Mouse (Mus musculus) small intestine, adult 2 months (tissue): ENCODE results near the gene Stip1. TPM values are rescaled to one million over a fixed set of nuclear protein-coding genes. Genes with fewer than 3 reads are reported as not detected.

ENCODE experiments used
- H3K27ac ChIP-seq: fragments of 200-500 bp; 2 replicates; pipeline ENCODE4 v1.5.1; 2012; ENCODE audit warnings: low read depth, low read length, control low read depth, inconsistent platforms; ENCODE audit not compliant: insufficient read depth
- H3K27me3 ChIP-seq: fragments of 200-500 bp; 2 replicates; pipeline ENCODE4 v1.6.1; 2012; ENCODE audit warnings: mild to moderate bottlenecking, moderate library complexity, low read length, inconsistent platforms; ENCODE audit not compliant: control insufficient read depth, insufficient read depth
- H3K36me3 ChIP-seq: fragments of 200-500 bp; 2 replicates; pipeline ENCODE4 v1.6.1; 2012; ENCODE audit warnings: mild to moderate bottlenecking, low read length, control low read depth, inconsistent platforms; ENCODE audit not compliant: control insufficient read depth, insufficient read depth
- H3K4me1 ChIP-seq: fragments of 200-500 bp; 2 replicates; pipeline ENCODE4 v1.6.1; 2012; ENCODE audit warnings: low read length, inconsistent platforms, mixed read lengths; ENCODE audit not compliant: control insufficient read depth, insufficient read depth, insufficient read length
- H3K4me3 ChIP-seq: fragments of 200-500 bp; 2 replicates; pipeline ENCODE4 v1.5.1; 2012; ENCODE audit warnings: low read depth, mild to moderate bottlenecking, control low read depth, inconsistent platforms, low read length, moderate library complexity
- CTCF ChIP-seq: fragments of 200-500 bp; IDR thresholded peaks from 2 replicates; pipeline ENCODE4 v1.5.1; 2012; ENCODE audit warnings: low read depth, mild to moderate bottlenecking, control low read depth, inconsistent platforms, low read length, moderate library complexity, mixed read lengths; ENCODE audit not compliant: insufficient replicate concordance, insufficient read length; ENCODE audit errors: extremely low read depth
- POLR2A ChIP-seq: fragments of 200-500 bp; IDR thresholded peaks from 2 replicates; pipeline ENCODE4 v1.6.1; 2012; ENCODE audit warnings: low read depth, mild to moderate bottlenecking, control low read depth, inconsistent platforms, low read length, moderate library complexity
- WGBS: fragments of 180-500 bp; shearing (Covaris S2); methylation state at CpG from one replicate; pipeline ENCODE4 v1.1.7; 2018; 5-methylcytosine and 5-hydroxymethylcytosine counted together
- polyA plus RNA-seq: library from polyadenylated mRNA; depleted of rRNA; stranded (reverse); fragments of >200 nt; gene quantifications from 2 replicates; pipeline ENCODE4 v1.2.3, GENCODE M21; 2012

Stip1 gene
- polyA plus RNA-seq, 1 experiment: 21.4 TPM

- Histone ChIP-seq H3K36me3 (no peaks in the 10 kb centered on the region), H3K27ac (no peak overlapping the region), H3K27me3 (no peaks in the 10 kb centered on the region), H3K4me3 (no peak overlapping the region), H3K4me1 (peaks cover 10% of the 10 kb centered on the region)
- TF ChIP-seq POLR2A: no peak
- 83% methylated on average over 11 of the region's 11 CpGs for WGBS
Observed at GRCm38 (mm10) chr19:7068661-7069531, 29.1 kb upstream of the Stip1 start.

GRCm38 (mm10) chr19:7068136-7068535, 28.4 kb upstream of the Stip1 start:
- WGBS: 11% methylated on average over 14 of the region's 14 CpGs
- Histone ChIP-seq H3K27ac (no peak overlapping the region), H3K4me1 (peaks cover 10% of the 10 kb centered on the region), H3K27me3 (no peaks in the 10 kb centered on the region), H3K4me3 (no peak overlapping the region), H3K36me3 (no peaks in the 10 kb centered on the region)
- TF ChIP-seq CTCF (peak; percentile 83; the same call in 1 of the 2 replicates), POLR2A (no peak)

- WGBS: 71% methylated on average over 20 of the region's 20 CpGs
- no peaks in the 10 kb centered on the region for H3K36me3 ChIP-seq
- H3K4me3 ChIP-seq: no peak overlapping the region
- no peak overlapping the region for H3K27ac ChIP-seq
- TF ChIP-seq POLR2A: no peak
- peaks cover 10% of the 10 kb centered on the region for H3K4me1 ChIP-seq
- H3K27me3 ChIP-seq: no peaks in the 10 kb centered on the region
Observed at GRCm38 (mm10) chr19:7067344-7068050, 27.7 kb upstream of the Stip1 start.

- Histone ChIP-seq H3K27me3 (no peaks in the 10 kb centered on the region), H3K4me3 (no peak overlapping the region), H3K36me3 (no peaks in the 10 kb centered on the region), H3K27ac (no peak overlapping the region), H3K4me1 (peaks cover 10% of the 10 kb centered on the region)
- no peak for TF ChIP-seq CTCF
- 31% methylated on average over 8 of the region's 8 CpGs for WGBS
Observed at GRCm38 (mm10) chr19:7066828-7067342, 27.1 kb upstream of the Stip1 start.

- Histone ChIP-seq H3K4me1 (peaks cover 10% of the 10 kb centered on the region), H3K4me3 (no peak overlapping the region), H3K27ac (no peak overlapping the region), H3K27me3 (no peaks in the 10 kb centered on the region), H3K36me3 (no peaks in the 10 kb centered on the region)
- 37% methylated on average over 15 of the region's 15 CpGs for WGBS
- no peak for TF ChIP-seq CTCF
- TF ChIP-seq POLR2A: no peak
Observed at GRCm38 (mm10) chr19:7066034-7066827, 26.5 kb upstream of the Stip1 start.

DNA sequence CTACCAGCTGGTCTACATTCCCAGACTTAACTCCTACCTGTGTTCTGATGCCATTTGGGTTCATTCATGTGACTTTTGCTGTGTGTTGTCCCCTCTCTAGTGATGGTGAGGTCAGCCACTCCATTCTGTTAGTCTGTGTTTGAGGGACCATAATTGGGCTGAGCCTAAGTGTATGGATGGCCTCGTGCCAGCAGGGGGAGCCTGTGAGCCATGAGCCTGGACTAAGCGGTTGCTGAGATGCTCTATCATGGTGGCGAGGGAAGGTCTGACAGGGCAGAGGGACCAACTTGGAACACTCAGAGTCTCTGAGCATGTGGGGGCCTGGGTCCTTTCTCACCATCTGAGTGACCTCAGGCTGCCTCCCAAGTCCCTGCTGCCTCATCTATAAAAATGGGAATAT, 24.8 kb upstream of the Stip1 start:
- Histone ChIP-seq H3K27me3 (no peaks in the 10 kb centered on the region), H3K4me3 (no peak overlapping the region), H3K4me1 (peaks cover 10% of the 10 kb centered on the region), H3K27ac (no peak overlapping the region), H3K36me3 (no peaks in the 10 kb centered on the region)
- TF ChIP-seq POLR2A (no peak), CTCF (peak; percentile 94)
- 4% methylated on average over 3 of the region's 3 CpGs for WGBS
